Mouse (Mus musculus) neural tube, embryonic 14.5 days (tissue): Measurements from ENCODE around the gene Mtmr2. TPM values are rescaled to one million over a fixed set of nuclear protein-coding genes. Genes with fewer than 3 reads are reported as not detected.
"Not testable (repeated sequence)": the region's sequence is repeated elsewhere in the genome, so short reads cannot be mapped to it uniquely, and the experiment has no call there.

Experiments
- ATAC-seq: fragments of 200-750 bp; cut with Nextera tagmentation; 2 replicates; pipeline ENCODE4 v1.8.0; 2017; ENCODE audit warnings: low read depth, mild to moderate bottlenecking, moderate TSS enrichment, moderate library complexity
- H3K27ac ChIP-seq: fragments of 300-500 bp; sonication (generic); 2 replicates; pipeline ENCODE4 v1.5.1; 2014; ENCODE audit warnings: low read depth, mild to moderate bottlenecking, control low read depth, low read length, moderate library complexity, mixed read lengths
- H3K27me3 ChIP-seq: fragments of 300-500 bp; sonication (generic); 2 replicates; pipeline ENCODE4 v1.6.1; 2014; ENCODE audit warnings: low read length; ENCODE audit not compliant: control insufficient read depth, insufficient read depth
- H3K36me3 ChIP-seq: fragments of 300-500 bp; sonication (generic); 2 replicates; pipeline ENCODE4 v1.6.1; 2014; ENCODE audit warnings: low read length, mixed read lengths; ENCODE audit not compliant: control insufficient read depth, insufficient read depth
- H3K4me1 ChIP-seq: fragments of 300-500 bp; sonication (generic); 2 replicates; pipeline ENCODE4 v1.6.1; 2014; ENCODE audit warnings: low read length; ENCODE audit not compliant: control insufficient read depth, insufficient read depth
- H3K4me2 ChIP-seq: fragments of 300-500 bp; sonication (generic); 2 replicates; pipeline ENCODE4 v1.6.1; 2014; ENCODE audit warnings: mild to moderate bottlenecking, low read depth, low read length, control low read depth
- H3K4me3 ChIP-seq: fragments of 300-500 bp; sonication (generic); 2 replicates; pipeline ENCODE4 v1.5.1; 2014; ENCODE audit warnings: low read depth, low read length, control low read depth, mixed read lengths
- H3K9ac ChIP-seq: fragments of 300-500 bp; sonication (generic); replicated peaks from 2 replicates; pipeline ENCODE4 v1.6.1; 2014; ENCODE audit warnings: low read depth, mild to moderate bottlenecking, control low read depth, low read length, mixed read lengths
- H3K9me3 ChIP-seq: fragments of 300-500 bp; sonication (generic); 2 replicates; pipeline ENCODE4 v1.6.1; 2016; ENCODE audit warnings: low read length; ENCODE audit not compliant: control insufficient read depth
- WGBS: fragments of 180-500 bp; shearing (Covaris S2); extraction: QIAGEN DNeasy Blood & Tissue Kit; methylation state at CpG from one replicate; pipeline ENCODE4 v1.1.7; 2014; 5-methylcytosine and 5-hydroxymethylcytosine counted together
- polyA plus RNA-seq: library from polyadenylated mRNA; unstranded; fragments of >200 nt; fragmentation: Nextera tagmentation; extraction: Ambion mirVana; gene quantifications from 2 replicates; pipeline ENCODE4 v1.2.1, GENCODE M21; 2014

The Mtmr2 gene
- polyA plus RNA-seq = 52.2 and 60.5 TPM in 2 replicates

- H3K27me3 ChIP-seq = no peaks in the 10 kb centered on the region
- no peak; the same call in 1 of the 2 replicates for ATAC-seq
- H3K4me1 ChIP-seq = peaks cover 5% of the 10 kb centered on the region; the same call in 1 of the 2 replicates
- H3K9me3 ChIP-seq = no peaks in the 10 kb centered on the region
- 49% methylated on average over 2 of the region's 2 CpGs for WGBS
- peak within 1 kb of the TSS; percentile 97 for H3K9ac ChIP-seq
- no peaks in the 10 kb centered on the region for H3K36me3 ChIP-seq
- peak within 1 kb of the TSS; percentile 96 for H3K4me3 ChIP-seq
- peak within 1 kb of the TSS; percentile 79 for H3K4me2 ChIP-seq
- H3K27ac ChIP-seq = peak within 1 kb of the TSS; percentile 88
Measured at GRCm38 (mm10) chr9:13748404-13748797, at the start of gene Mtmr2. Gene Mtmr2 (plus strand): TSS chr9:13748410.

DNA sequence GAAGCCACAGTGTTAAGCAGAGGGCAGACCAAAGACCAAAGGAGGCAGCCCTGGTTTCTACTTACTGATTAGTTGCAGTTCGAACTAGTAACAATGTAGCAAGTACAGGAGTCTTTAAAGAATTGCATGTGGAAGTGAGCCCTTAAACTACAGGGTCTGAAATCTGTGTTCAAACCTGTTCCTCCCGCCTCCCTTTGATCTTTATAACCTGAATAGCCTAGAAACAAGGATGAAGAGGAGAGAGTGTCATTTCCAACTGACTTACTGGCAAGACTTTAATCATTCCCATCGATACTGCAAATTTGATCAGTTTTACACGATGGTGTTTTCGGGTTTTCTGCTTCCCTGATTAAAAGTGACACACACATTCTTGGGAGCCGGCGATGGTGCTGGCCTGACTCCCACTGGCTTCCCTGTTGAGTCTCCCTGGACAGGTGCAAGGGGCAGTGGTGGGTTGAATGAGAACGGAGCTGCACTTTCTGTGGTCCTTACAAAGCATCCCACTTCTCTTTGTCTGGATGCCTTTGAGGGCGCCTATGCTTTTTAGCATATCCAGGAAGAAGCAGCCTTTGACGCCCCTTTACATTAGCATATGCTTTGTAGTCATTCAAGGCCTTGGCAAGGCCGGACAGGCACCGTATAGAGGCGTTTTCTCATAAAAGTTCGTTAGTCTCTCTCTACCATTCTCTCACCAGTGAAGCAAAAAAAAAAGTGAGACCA, 49.0 kb upstream of the Mtmr2 start:
- Histone ChIP-seq H3K36me3 (no peaks in the 10 kb centered on the region), H3K9me3 (no peaks in the 10 kb centered on the region), H3K27me3 (no peaks in the 10 kb centered on the region), H3K9ac (no peak overlapping the region), H3K27ac (peak overlapping the region; percentile 45), H3K4me1 (no peaks in the 10 kb centered on the region), H3K4me3 (no peak overlapping the region), H3K4me2 (no peak overlapping the region)
- WGBS = 16% methylated on average over 14 of the region's 14 CpGs
- ATAC-seq = peak; percentile 90

GRCm38 (mm10) chr9:13699781-13700116, 48.5 kb upstream of the Mtmr2 start:
- peak; percentile 29; the same call in 1 of the 2 replicates for ATAC-seq
- WGBS = 18% methylated on average over 5 of the region's 5 CpGs
- H3K27ac ChIP-seq = peak overlapping the region; percentile 0; the same call in 1 of the 2 replicates
- no peaks in the 10 kb centered on the region for H3K36me3 ChIP-seq
- no peaks in the 10 kb centered on the region for H3K4me1 ChIP-seq
- H3K4me3 ChIP-seq = no peak overlapping the region
- H3K27me3 ChIP-seq = no peaks in the 10 kb centered on the region
- no peak overlapping the region for H3K9ac ChIP-seq
- no peaks in the 10 kb centered on the region for H3K9me3 ChIP-seq
- H3K4me2 ChIP-seq = no peak overlapping the region

- WGBS = 93% methylated on average over 12 of the region's 12 CpGs
- no peak overlapping the region for H3K4me3 ChIP-seq
- H3K27me3 ChIP-seq = no peaks in the 10 kb centered on the region
- ATAC-seq = no peak
- H3K36me3 ChIP-seq = no peaks in the 10 kb centered on the region; the same call in 1 of the 2 replicates
- no peaks in the 10 kb centered on the region for H3K4me1 ChIP-seq
- no peak overlapping the region for H3K9ac ChIP-seq
- no peaks in the 10 kb centered on the region for H3K9me3 ChIP-seq
- H3K4me2 ChIP-seq = no peak overlapping the region
- no peak overlapping the region for H3K27ac ChIP-seq
Measured at GRCm38 (mm10) chr9:13701773-13702172, 46.4 kb upstream of the Mtmr2 start.

DNA sequence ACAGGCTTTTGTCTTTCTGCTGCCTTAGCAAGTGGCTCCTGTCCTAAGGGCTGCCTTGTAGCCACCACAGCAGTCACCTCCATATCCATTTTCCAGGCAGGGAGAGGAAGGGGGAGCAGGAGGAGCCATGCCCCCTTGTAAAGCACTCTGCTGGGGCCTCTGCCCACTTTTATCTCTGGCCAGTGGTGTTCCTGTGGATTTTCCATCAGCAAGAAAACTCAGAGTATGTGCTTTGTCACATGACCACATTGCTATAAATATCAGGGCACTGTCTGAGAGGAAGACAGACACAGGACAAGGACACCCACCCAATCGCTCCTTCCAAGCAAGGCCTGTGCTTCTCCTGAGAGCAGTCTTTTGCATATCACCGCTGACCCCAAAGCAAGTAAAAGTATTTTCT, 45.1 kb upstream of the Mtmr2 start:
- Histone ChIP-seq H3K4me1 (no peaks in the 10 kb centered on the region), H3K27me3 (no peaks in the 10 kb centered on the region), H3K36me3 (no peaks in the 10 kb centered on the region; the same call in 1 of the 2 replicates), H3K4me3 (no peak overlapping the region), H3K9ac (no peak overlapping the region), H3K4me2 (no peak overlapping the region), H3K9me3 (no peaks in the 10 kb centered on the region), H3K27ac (no peak overlapping the region)
- WGBS = 89% methylated on average over 2 of the region's 2 CpGs
- ATAC-seq = no peak

- 88% methylated on average over 4 of the region's 4 CpGs for WGBS
Measured at GRCm38 (mm10) chr9:13704917-13705316, 43.3 kb upstream of the Mtmr2 start.

GRCm38 (mm10) chr9:13707066-13707555, 41.1 kb upstream of the Mtmr2 start:
- Histone ChIP-seq H3K27ac (no peak overlapping the region), H3K9me3 (no peaks in the 10 kb centered on the region), H3K9ac (no peak overlapping the region), H3K4me3 (no peak overlapping the region), H3K27me3 (no peaks in the 10 kb centered on the region), H3K4me1 (no peaks in the 10 kb centered on the region), H3K4me2 (no peak overlapping the region), H3K36me3 (no peaks in the 10 kb centered on the region; the same call in 1 of the 2 replicates)
- WGBS = 57% methylated on average over 3 of the region's 3 CpGs
- ATAC-seq = no peak

More at GRCm38 (mm10) chr9:13704917-13705316, 43.3 kb upstream of the Mtmr2 start:
- Histone ChIP-seq H3K9me3 (no peaks in the 10 kb centered on the region), H3K4me3 (no peak overlapping the region), H3K4me1 (no peaks in the 10 kb centered on the region), H3K27me3 (no peaks in the 10 kb centered on the region), H3K4me2 (no peak overlapping the region), H3K27ac (no peak overlapping the region), H3K9ac (no peak overlapping the region), H3K36me3 (no peaks in the 10 kb centered on the region; the same call in 1 of the 2 replicates)
- no peak for ATAC-seq

GRCm38 (mm10) chr9:13709436-13709835, 38.8 kb upstream of the Mtmr2 start:
- Histone ChIP-seq H3K4me1 (no peaks in the 10 kb centered on the region), H3K27me3 (no peaks in the 10 kb centered on the region), H3K4me3 (no peak overlapping the region), H3K9me3 (no peaks in the 10 kb centered on the region), H3K36me3 (no peaks in the 10 kb centered on the region; the same call in 1 of the 2 replicates), H3K27ac (no peak overlapping the region), H3K9ac (no peak overlapping the region), H3K4me2 (no peak overlapping the region)
- no peak for ATAC-seq
- WGBS = 82% methylated on average over 5 of the region's 5 CpGs

GRCm38 (mm10) chr9:13715891-13716290, 32.3 kb upstream of the Mtmr2 start:
- not testable (repeated sequence) for H3K4me2 ChIP-seq, H3K4me1 ChIP-seq, H3K4me3 ChIP-seq, H3K9me3 ChIP-seq, H3K27me3 ChIP-seq, H3K9ac ChIP-seq, ATAC-seq, H3K27ac ChIP-seq, H3K36me3 ChIP-seq
- WGBS = 85% methylated on average over 2 of the region's 2 CpGs
